Mouse (Mus musculus) bone marrow, adult 2 months (tissue): ENCODE measurements at regions not wholly inside any gene's neighbourhood (a gene's known extent, or its start where the extent isn't known, plus 50 kb on each side); places are given as distances from the start of the nearest gene placed in this dataset.

ENCODE experiments used
- H3K27ac ChIP-seq: fragments of 200-500 bp; 2 replicates; pipeline ENCODE4 v1.5.1; 2012; ENCODE audit warnings: low read depth, mild to moderate bottlenecking, control low read depth, inconsistent platforms, low read length; ENCODE audit not compliant: control insufficient read depth, poor library complexity, insufficient read depth
- H3K4me1 ChIP-seq: fragments of 200-500 bp; 2 replicates; pipeline ENCODE4 v1.6.1; 2011; ENCODE audit warnings: low read length; ENCODE audit not compliant: control insufficient read depth, insufficient read depth
- H3K4me3 ChIP-seq: fragments of 200-500 bp; replicated peaks from 2 replicates; pipeline ENCODE3; 2011; ENCODE audit warnings: mild to moderate bottlenecking, low read depth, low read length, control low read depth; ENCODE audit not compliant: control insufficient read depth
- CTCF ChIP-seq: fragments of 200-500 bp; IDR thresholded peaks from 2 replicates; pipeline ENCODE4 v1.5.1; 2011; ENCODE audit warnings: low read length, control low read depth; ENCODE audit not compliant: control insufficient read depth, insufficient read depth
- POLR2A ChIP-seq: fragments of 200-500 bp; IDR thresholded peaks from 2 replicates; pipeline ENCODE4 v1.6.1; 2011; ENCODE audit warnings: low read depth, mild to moderate bottlenecking, control low read depth, low read length, borderline replicate concordance; ENCODE audit not compliant: control insufficient read depth
- WGBS: fragments of 180-500 bp; shearing (Covaris S2); methylation state at CpG from one replicate; pipeline ENCODE4 v1.1.7; 2018; 5-methylcytosine and 5-hydroxymethylcytosine counted together

- Histone ChIP-seq H3K4me3 (no peak overlapping the region), H3K4me1 (no peaks in the 10 kb centered on the region), H3K27ac (no peak overlapping the region)
- WGBS = 74% methylated on average over 6 of the region's 6 CpGs
- TF ChIP-seq CTCF (no peak), POLR2A (no peak)
These were observed 58.0 kb upstream of the Sh3gl3 start for GRCm38 (mm10) chr7:82115646-82116045.

GRCm38 (mm10) chr7:82119266-82119665 lies 54.4 kb upstream of the Sh3gl3 start:
- TF ChIP-seq POLR2A (no peak), CTCF (no peak)
- Histone ChIP-seq H3K4me1 (no peaks in the 10 kb centered on the region), H3K4me3 (no peak overlapping the region), H3K27ac (no peak overlapping the region)
- WGBS = 15% methylated on average over 2 of the region's 2 CpGs

DNA sequence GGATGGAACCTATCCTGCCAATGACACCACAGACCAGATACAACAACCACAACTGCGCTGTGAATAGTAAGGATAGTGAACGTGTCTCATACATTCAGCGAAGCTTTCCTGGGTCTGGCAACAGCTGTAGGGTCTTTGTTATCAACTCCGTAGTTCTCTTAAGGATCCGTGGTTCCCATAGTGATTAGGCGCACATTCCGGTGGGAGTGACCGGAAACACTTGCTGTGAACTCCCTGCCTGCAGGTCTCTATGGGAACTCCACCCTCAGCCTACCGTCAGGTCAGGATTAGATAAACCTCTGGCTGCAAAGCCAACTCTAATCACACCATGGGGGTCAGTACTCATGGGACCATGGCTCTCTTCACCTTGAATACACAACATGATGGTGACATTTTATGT lies 53.8 kb upstream of the Sh3gl3 start:
- no peak for TF ChIP-seq CTCF
- no peak for TF ChIP-seq POLR2A
- no peak overlapping the region for H3K4me3 ChIP-seq
- H3K4me1 ChIP-seq = no peaks in the 10 kb centered on the region
- WGBS = 67% methylated on average over 9 of the region's 9 CpGs
- no peak overlapping the region for H3K27ac ChIP-seq

DNA sequence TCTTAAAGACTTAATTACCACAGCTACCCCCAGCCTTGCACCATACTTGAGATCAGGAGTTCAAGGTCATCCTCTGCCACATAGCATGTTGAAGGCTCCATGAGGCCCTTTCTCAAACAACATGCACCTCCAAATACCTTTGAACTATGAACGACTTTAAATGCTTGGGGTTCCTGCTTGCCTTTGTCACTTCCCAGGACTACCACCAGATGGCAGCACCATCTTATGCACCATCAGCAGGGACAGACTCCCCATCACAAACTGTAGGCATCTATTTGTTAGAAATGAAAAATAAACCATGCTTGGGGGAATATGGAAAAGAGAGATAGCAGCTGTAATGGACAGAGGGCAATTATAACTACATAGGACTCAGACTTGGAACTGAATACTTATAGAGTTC lies 51.9 kb upstream of the Sh3gl3 start:
- no peak overlapping the region for H3K27ac ChIP-seq
- no peaks in the 10 kb centered on the region for H3K4me1 ChIP-seq
- 0% methylated on average over 1 of the region's 1 CpGs for WGBS
- no peak overlapping the region for H3K4me3 ChIP-seq
- TF ChIP-seq POLR2A (no peak), CTCF (peak; percentile 80)
